Mouse (Mus musculus): ENCODE measurements at regions not wholly inside any gene's neighbourhood (a gene's known extent, or its start where the extent isn't known, plus 50 kb on each side); places are given as distances from the start of the nearest gene placed in this dataset.
A peak's percentile ranks its signal among the peaks of the same experiment; 100 is the strongest.

- Histone ChIP-seq H3K27me3 (no peaks in the 10 kb centered on the region), H3K4me2 (0 out of 2 replicates have a peak overlapping the region, but pooled peaks have one; percentile 27), H3K9ac (no peak overlapping the region), H3K27ac (no peak overlapping the region), H3K4me3 (no peak overlapping the region), H3K9me3 (no peaks in the 10 kb centered on the region), H3K36me3 (no peaks in the 10 kb centered on the region), H3K4me1 (no peaks in the 10 kb centered on the region; the same call in 1 of the 2 replicates)
- WGBS = 14% methylated on average over 20 of the region's 20 CpGs
- ATAC-seq (ENCODE audit: borderline replicate concordance, extremely low read depth, low FRiP score, low TSS enrichment) = peak; percentile 70; the same call in 1 of the 2 replicates
These were observed 61.0 kb upstream of the Lpcat1 start for GRCm38 (mm10) chr13:73405720-73406629.

GRCm38 (mm10) chr13:73400921-73401320 is 66.1 kb upstream of the Lpcat1 start:
- Histone ChIP-seq H3K36me3 (no peaks in the 10 kb centered on the region), H3K27ac (no peak overlapping the region), H3K4me3 (no peak overlapping the region), H3K9me3 (no peaks in the 10 kb centered on the region), H3K9ac (no peak overlapping the region), H3K4me1 (no peaks in the 10 kb centered on the region; the same call in 1 of the 2 replicates), H3K4me2 (no peak overlapping the region), H3K27me3 (no peaks in the 10 kb centered on the region)
- WGBS = 72% methylated on average over 1 of the region's 1 CpGs
- no peak for ATAC-seq (ENCODE audit: borderline replicate concordance, extremely low read depth, low FRiP score, low TSS enrichment)

- no peaks in the 10 kb centered on the region for H3K4me1 ChIP-seq
- ATAC-seq (ENCODE audit: borderline replicate concordance, extremely low read depth, low FRiP score, low TSS enrichment) = no peak
- 23% methylated on average over 4 of the region's 4 CpGs for WGBS
- H3K27me3 ChIP-seq = no peaks in the 10 kb centered on the region
- no peaks in the 10 kb centered on the region for H3K36me3 ChIP-seq
- H3K27ac ChIP-seq = no peak overlapping the region
- no peak overlapping the region for H3K4me2 ChIP-seq
- H3K9ac ChIP-seq = no peak overlapping the region
- no peaks in the 10 kb centered on the region for H3K9me3 ChIP-seq
- no peak overlapping the region for H3K4me3 ChIP-seq
These were observed 68.7 kb upstream of the Ndufs6 start for GRCm38 (mm10) chr13:73397033-73397432.

DNA sequence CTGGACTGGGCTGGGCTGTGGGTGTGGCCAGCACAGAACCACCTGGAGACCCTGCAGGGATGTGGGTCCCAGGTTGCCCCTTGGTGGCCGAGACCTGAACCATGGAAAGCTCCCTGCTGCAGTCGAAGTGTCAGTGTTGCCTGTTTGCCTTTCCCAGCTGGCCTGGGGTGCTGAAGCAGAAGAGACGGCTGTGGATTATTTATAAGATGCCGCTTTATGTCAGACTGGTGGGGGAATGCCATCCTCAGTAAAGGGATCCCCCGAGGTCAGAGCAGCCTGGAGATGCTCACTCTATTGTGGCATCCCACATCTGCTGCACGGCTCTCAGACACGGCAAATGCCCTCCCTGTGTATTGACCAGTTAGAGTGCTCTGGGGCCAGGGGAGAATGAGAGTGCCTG is 67.5 kb upstream of the Ndufs6 start:
- Histone ChIP-seq H3K36me3 (no peaks in the 10 kb centered on the region), H3K4me2 (no peak overlapping the region), H3K27me3 (no peaks in the 10 kb centered on the region), H3K4me1 (no peaks in the 10 kb centered on the region), H3K9me3 (no peaks in the 10 kb centered on the region), H3K9ac (no peak overlapping the region), H3K4me3 (no peak overlapping the region), H3K27ac (no peak overlapping the region)
- ATAC-seq (ENCODE audit: borderline replicate concordance, extremely low read depth, low FRiP score, low TSS enrichment) = no peak
- WGBS = 49% methylated on average over 7 of the region's 7 CpGs

GRCm38 (mm10) chr13:73389051-73389450 is 60.7 kb upstream of the Ndufs6 start:
- no peaks in the 10 kb centered on the region for H3K9me3 ChIP-seq
- H3K36me3 ChIP-seq = no peaks in the 10 kb centered on the region
- H3K4me1 ChIP-seq = no peaks in the 10 kb centered on the region
- no peak for ATAC-seq (ENCODE audit: borderline replicate concordance, extremely low read depth, low FRiP score, low TSS enrichment)
- no peak overlapping the region for H3K4me2 ChIP-seq
- no peak overlapping the region for H3K27ac ChIP-seq
- 69% methylated on average over 4 of the region's 4 CpGs for WGBS
- H3K9ac ChIP-seq = no peak overlapping the region
- no peaks in the 10 kb centered on the region for H3K27me3 ChIP-seq
- no peak overlapping the region for H3K4me3 ChIP-seq

DNA sequence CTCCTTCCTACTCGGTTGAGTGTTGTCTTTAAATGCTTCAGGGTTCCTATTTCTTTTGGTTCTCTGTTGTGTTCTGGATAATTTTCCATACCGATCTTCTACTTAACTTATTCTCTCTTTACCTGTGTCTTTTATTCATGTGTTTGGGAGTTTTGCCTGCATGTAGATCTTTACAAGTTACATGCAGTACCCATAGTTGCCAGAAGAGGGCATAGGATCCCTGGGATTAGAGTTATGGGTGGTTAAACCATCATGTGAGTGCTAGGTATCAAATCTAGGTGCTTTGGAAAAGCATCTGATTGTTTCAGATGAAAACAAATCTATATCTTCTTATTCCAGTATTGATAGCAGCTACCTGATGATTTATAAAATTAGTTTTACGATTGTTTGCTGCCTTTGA is 55.2 kb upstream of the Ndufs6 start:
- Histone ChIP-seq H3K36me3 (no peaks in the 10 kb centered on the region), H3K4me2 (no peak overlapping the region), H3K27ac (no peak overlapping the region), H3K27me3 (no peaks in the 10 kb centered on the region), H3K9ac (no peak overlapping the region), H3K4me1 (0 out of 2 replicates have a peak, but pooled peaks cover 4% of the 10 kb centered on the region), H3K9me3 (no peaks in the 10 kb centered on the region), H3K4me3 (no peak overlapping the region)
- WGBS = 59% methylated on average over 3 of the region's 3 CpGs
- no peak for ATAC-seq (ENCODE audit: borderline replicate concordance, extremely low read depth, low FRiP score, low TSS enrichment)

Data from lung, embryonic 15.5 days (tissue).